Mouse (Mus musculus) frontal cortex, adult 2 months (tissue): ENCODE results near the gene Npb. TPM values are rescaled to one million over a fixed set of nuclear protein-coding genes. Genes with fewer than 3 reads are reported as not detected.
"Not testable (repeated sequence)": the region's sequence is repeated elsewhere in the genome, so short reads cannot be mapped to it uniquely, and the experiment has no call there.

Source experiments
- DNase-seq, 2 experiments: peaks; one replicate each; pipeline ENCODE4 v3.0.0; 2022; ENCODE audit warnings: low spot score in 1 of 2; ENCODE audit errors: extremely low spot score in 1 of 2
- polyA plus RNA-seq: library from polyadenylated mRNA; depleted of rRNA; stranded (reverse); fragments of >200 nt; gene quantifications from 2 replicates; pipeline ENCODE4 v1.2.3, GENCODE M21; 2012

Gene Npb
- polyA plus RNA-seq, 1 experiment: 1.2 TPM

DNA sequence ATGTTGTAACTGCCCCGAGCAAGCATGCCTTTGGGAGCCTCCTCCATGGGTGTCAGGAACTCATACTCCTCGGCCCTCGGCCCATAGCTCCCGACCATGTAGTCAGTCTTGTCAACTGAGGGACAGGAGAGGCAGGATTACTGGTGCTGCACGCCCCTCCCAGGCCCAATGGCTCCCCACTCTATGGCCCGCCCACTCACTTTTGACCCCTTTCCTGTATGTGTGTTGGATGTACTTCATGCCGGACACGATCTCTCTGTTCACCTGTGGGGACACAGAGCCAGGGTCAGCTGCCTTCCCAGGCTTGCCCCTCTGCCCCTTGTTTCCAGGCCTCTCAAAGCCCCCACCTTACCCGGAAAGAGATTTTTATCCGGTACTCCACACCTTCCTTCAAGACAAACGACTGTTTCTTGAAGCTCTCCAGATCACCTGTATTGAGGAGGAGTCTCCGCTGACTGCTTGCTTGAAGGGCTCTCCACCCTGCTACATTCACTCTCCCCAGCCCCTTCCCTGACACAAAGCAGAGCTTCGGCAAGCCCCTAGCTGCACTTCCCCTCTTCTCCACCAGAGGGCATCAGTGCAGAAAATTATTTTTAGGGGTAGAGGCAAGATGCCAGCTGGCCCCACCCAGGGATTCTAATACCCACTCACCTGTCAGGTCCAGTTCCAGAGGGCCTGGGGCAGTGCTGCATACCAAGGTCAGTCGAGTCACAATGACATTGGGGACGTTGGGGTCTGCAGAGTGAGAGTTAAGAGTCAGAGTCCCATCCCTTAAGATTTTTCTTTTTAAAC lies 28.8 kb upstream of the Npb start:
- peak in 1 of 2 experiments; percentile 87 for DNase-seq

DNA sequence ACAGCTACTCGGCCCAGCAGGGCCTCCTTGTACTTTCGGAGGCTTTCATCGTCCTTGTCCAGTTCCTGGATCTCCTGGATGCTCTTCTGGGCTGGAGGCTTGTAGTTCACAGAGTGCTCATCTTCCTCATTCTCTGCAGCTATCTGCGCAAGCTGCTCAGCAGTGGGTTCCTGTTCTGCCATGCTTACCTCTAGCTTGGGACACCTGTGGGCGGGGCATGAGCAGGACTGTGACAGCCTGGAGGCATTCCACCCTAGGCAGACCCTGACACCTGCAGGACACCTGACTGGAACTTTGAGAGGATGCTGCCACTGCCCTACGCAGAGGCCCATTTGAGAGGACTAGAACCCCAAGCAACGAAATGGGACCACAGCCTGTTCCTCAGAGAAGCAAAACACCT lies 28.1 kb upstream of the Npb start:
- DNase-seq: no peak

DNA sequence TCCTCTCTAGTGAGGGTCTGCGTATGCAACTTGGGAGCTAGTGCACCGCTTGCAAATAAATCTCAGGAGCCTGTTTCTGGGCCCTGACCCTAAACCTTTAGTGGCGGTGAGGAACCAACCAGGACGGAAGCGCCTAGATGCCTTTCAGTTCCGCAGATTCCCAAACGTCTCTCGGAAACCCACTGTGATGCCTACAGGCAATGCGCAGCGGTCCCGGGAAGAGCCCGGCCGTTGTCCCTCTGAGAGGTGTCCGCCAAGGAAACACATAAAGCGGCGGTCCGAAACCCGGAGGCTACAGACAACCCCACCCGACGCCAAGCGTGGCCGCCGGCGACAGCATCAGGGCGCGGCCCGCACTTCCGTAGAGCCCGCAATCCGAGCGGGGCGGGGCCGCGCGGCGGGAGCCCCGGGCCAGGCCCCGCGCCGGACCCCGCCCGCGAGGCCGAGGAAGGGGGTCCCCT lies 27.4 kb upstream of the Npb start:
- peak in 1 of 2 experiments; percentile 37 for DNase-seq

DNA sequence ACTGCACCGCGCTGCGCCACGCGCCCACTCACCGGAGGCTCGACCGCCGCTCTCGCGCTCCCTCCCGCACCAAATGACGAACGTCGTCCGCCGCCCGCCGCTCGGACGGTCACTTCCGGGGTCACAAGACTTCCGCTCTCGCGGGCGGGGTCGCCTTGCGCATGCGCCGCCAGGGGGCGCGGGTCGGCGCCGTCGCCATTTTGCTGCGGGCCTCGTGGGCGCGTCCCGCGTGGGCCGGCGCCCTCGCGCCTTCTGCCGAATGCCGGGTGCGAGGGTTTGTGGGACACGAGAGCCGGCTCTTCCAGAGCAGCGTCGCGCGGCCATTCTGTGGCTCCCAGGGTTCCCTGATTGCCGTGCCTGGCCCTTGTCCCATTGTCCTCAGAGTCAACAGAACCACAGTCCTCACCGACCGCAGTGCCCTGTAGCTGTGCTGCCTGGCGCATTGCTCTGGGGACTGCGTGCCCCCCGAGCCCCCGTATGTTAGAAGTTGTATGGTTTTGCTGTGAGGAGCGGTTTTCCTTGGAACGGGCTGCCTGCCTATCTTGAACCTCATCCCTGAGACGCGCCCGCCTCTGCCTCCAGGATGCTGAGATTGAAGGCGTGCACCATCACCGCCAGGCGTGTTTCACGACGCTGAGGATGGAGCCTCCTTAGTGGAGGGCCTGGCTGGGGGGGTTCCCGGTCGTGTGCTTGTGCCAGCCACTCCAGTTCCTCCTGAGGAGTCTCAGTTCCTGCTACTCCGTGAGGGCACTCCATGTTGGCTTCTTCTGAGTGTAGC lies 26.6 kb upstream of the Npb start, which contains the start of gene Arhgdia:
TSS of gene Arhgdia (minus strand) at position 135 of the 778 bp plus-strand sequence.
- DNase-seq: peak; percentile 78 to 92

DNA sequence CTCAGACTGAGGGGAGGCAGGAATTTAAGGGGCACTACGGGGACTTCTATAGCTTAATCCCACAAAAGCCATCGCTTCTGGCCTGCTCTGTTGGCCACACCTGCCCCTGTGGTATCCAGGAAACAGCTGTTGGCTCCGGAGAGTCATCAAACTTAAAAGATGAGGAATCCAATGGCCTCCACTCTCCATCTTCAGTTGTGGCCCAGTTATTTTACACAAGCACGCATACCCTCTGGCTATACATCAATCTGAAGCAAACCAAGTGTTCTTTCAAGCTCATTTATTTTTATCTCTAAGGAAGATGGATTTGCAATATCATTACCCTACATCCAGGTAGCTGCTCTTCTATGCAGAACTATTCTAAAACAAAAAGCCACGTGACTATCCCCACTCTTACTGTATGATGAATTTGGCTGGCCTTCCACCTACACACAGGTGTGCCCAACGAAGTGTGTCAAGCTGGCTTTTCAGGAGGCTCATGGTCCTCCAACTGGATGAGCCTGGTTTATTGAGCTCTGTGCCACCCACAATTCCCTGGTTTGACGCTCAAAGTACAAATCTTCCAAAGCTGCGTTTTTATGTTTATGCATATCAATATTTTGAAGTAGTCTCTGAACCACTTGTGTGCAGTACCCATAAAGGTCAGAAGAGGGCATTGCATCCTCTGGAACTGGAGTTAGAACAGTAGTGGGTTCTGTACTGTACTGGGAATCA lies 25.9 kb upstream of the Npb start:
- peak in 1 of 2 experiments; percentile 39 for DNase-seq

DNA sequence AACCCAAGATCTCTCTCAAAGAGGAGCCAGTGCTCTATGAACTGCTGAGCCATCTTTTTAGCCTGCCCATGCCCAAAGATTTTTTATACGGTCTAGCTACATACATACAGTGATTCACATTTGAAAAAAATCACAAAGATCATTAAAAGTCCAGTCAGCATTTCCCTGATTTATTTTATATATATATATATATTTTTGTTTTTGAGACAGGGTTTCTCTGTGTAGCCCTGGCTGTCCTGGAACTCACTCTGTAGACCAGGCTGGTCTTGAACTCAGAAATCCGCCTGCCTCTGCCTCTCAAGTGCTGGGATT lies 25.3 kb upstream of the Npb start:
- not testable (repeated sequence) for DNase-seq

DNA sequence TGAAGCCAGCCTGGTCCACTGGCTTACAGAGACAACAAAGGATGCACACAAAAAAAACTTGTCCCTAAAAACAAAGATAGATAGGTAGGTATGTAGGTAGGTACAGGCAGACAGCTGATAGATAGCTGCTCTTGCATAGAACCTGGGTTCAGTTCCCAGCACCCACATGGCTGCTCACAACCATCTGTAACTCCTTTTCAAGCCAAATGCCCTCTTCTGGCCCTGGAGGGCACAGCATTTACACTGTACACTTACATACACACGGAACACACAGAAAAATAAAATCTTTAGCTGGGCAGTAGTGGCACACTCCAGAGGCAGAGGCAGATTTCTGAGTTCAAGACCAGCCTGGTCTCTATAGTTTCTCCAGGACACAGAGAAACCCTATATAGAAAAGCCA lies 24.3 kb upstream of the Npb start:
- no peak for DNase-seq

DNA sequence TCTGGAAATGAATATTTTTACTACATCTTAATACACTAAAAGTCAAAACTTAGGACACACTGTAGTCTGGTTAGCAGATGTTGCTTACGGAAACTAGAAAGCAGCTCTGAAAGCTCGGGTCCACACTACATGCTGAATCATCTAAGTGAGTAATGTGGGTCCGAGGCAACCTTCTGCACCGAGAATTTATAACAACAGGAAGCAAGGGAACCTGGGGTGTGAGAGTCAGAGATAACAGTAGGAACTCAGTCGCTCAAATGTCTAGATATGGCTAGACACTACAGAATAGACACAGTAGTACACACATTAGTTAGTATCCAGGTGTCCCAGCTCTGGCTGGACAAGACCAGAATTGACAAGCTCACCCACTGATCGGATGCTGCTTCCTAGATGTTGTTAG lies 19.7 kb upstream of the Npb start:
- DNase-seq: no peak

DNA sequence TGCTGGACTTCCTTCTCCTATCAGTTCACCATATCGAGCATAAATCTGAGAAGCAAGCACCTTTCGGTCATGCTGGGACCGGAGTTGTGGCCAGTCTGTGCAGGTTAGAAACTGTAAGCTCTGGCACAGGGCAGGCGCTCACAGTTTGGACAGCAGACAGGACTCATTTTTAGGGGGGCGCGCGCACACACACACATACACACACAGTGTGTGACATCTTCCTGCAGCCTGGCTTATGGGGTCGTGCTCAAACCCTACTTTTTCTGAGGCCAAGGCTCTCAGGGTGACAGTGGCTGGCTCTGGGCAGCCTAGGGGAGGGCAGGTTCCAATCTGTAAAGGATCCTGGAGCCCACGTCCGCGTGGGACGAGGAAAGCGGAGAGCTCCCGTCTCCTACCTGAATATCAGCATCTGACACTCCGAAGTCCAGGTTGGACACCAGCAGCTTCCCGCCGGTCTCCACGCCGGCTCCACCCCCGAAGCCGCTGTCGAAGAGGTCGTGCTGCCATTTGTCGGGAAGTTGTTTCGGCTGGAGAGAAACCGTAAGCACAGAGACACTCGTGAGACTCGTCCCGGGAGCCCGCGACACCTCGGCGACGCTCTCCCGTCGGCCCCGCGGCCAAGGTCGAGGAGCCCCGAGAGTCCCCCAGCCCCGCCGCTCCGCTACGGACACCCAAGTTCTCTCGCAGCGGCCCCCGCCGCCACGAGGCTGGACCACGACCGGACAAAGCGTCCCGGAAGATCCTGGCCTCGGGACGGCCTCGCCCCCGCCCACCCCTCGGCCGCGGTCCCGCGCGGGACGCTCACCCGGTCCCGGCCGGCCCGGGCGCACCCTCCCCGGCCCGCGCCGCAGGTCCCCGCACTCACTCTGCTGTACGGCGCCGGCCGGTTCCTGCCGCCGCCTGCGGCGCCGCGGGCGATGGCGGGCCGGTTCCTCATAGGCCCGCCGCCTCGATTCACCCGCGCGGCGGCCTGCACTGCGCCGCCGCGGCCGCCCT lies 10.7 kb upstream of the Npb start:
- no peak for DNase-seq

DNA sequence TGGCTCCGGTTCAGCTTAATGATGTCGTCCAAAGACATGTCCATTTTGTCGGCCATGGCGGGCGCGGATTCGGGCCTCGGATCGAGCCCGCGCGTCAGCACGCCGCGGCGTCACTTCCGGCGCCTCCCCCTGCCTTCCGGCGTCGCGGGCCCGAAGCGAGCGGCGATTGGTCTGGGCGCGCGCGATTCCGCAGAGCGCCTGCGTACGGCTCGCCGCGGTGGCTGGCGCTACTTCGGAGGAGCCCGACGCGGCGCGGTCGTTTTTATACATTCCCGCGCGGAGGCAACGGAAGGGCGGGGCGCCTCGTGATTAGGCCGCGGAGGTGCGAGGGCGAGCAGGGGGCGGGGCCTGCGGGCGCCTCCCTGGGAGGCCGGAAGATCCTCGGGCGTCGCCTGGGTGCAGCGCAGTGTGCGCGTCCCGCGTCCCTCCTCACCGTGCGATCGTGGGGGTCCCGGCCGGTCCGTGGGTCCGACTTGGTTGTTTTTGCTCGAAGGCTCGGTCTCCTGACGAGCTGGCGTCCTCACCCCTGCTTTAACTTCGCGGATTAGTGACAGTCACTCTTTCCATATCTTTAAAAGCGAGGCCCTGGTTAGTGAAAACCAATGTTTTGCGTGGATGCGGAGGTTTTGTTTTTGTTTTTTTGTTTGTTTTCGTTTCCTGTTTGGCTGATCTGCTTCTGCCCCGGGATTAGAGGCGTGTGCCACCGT lies 9.8 kb upstream of the Npb start, which contains the start of the genes Alyref and Anapc11:
TSS of gene Alyref (minus strand) at position 83 of the 707 bp plus-strand sequence.
TSS of gene Anapc11 (plus strand) at position 139 of the 707 bp plus-strand sequence.
- DNase-seq: peak; percentile 78 to 91

DNA sequence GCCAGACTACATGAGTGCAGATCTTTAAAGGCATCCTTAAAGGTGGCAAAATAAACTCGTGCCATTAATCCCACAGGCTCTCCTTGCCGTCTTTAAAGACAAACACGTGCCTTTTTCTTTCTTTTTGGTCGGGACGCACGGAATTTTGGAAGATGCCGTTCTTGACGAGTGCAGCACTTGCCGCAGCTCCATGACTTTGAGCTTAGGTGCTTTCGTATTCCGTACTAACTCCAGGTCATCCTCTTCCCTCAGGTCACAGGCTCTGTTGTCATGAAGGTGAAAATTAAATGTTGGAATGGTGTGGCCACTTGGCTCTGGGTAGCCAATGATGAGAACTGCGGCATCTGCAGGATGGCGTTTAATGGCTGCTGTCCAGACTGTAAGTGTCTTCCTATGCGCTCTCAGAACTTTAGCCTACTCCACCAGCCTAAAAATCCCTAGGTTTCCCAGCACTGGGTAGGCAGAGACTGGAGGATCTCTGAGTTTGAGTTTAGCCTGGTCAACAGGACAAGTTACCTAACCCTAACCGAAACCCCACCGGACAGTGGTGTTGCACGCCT lies 9.2 kb upstream of the Npb start:
- no peak for DNase-seq

DNA sequence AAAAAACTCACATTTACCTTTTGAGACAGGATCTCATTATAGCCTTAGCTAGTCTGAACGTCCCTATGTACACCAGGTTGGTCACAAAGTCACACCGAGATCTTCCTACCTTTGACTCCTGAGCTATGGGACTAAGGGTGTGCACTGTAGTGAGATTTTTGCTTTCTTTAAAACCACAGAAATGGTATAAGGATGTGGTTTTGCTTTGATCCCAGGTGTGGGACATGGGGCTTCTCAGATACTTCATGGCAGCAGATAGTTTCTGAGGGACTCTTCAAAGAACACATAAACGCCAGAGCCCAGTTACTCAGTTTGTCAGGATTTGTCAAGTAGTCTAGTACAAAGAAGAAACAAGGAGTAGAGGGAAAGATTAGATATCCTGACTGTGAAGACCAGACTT lies 7.6 kb upstream of the Npb start:
- no peak for DNase-seq

DNA sequence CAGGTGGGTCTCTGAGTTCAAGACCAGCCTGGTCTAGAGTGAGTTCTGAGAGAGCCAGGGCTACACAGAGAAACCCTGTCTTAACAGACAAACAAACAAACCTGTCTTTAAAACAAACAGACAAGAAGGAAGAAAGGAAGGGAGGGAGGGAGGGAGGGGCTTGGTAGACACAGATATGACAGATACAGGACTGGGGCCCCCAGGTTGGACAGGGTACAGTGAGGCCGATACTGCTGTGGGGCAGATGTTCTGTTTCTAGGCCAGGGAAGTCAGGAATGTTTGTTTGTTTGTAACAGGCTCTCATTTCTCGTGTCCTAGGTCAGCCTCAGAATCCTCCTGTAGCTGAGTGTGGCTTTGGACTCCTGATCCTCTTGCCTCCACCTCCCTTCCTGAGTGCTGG lies 4.7 kb upstream of the Npb start:
- DNase-seq: no peak

DNA sequence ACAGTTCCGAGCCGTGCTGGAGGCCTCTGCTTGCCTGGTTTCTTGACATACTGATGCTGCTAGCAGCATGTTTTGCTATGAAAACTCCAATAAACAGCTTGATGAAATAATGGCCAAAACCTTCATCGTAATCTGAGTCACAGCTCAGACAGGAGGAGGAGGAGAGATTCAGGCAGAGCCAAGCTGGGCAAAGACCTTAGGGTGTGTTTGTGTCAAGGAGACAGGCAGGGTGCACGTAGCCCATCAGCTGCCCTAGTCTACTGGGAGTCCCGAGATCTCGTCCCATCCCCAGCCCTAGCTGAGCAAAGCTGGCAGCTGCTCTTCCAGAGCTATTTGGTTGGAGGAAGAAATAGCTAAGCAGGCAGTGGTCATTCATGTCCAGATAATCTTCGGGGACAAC lies 2.6 kb upstream of the Npb start:
- DNase-seq: no peak

DNA sequence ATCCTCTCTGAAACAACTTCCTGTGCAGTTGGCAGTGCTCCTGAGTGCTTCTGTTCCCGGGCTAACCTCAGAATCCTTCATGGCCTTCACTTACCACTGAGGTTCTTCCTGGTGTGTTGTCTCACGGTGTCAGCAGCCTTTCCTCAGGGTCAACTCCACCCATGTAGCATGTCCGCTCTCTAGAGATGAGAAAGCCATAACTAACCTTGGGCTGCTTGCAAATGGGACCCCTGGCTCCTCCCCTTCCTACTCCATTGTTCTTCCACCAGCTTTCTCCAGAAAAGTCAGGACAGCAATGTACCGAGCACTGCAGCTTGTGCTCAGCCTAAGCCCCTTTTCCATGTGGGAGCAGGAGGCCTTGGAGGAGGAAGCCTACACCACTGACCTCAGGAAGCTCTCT lies 1.5 kb upstream of the Npb start:
- DNase-seq: no peak

DNA sequence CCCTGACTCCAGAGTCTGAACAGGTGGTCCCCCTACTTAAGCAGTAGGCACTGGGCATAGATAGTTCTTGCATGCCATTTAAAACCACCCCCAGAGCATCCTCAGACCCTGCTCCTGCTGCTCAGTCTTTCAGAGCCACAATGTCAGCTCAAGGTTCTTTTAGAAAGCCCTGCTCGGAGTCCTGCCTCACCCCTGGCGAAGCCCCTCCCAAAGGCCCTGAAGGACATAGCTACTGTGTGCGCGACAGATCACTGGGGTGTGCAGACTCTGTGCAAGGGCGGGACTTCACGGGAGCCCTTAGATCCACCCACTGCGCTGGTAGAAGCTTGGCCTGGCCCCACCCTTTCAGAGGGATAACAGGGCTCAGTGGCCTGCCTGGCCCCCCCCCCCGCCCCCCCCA lies 973 bp downstream of the Npb start:
- DNase-seq: no peak

DNA sequence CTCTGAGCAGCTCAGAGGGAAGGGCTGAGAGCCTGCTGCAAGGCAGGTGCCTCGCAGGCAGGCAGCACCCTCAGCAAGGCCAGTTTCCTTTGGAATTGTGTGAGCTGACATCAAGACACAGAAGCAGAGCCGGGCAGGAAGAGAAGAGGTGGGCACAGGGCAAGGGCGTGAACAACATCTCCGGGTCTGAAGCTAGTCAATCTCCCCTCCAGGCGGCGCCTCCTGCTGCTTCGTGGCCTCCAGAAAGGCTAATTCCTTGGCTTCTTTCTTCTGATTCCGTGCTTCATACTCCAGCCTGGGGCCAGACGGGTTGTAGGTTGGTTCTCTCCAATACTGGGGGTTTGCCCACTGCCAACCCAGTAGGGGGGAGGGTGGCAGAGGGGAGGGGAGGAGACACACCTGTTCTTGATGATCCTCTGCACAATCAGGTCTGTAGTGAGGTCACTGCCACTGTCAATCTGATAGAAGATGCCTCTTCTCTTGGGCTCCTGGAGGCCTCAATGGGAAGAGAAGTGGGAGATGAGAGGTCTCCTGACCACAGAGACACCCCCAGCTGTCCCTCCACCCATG lies 2.3 kb downstream of the Npb start:
- DNase-seq: no peak

DNA sequence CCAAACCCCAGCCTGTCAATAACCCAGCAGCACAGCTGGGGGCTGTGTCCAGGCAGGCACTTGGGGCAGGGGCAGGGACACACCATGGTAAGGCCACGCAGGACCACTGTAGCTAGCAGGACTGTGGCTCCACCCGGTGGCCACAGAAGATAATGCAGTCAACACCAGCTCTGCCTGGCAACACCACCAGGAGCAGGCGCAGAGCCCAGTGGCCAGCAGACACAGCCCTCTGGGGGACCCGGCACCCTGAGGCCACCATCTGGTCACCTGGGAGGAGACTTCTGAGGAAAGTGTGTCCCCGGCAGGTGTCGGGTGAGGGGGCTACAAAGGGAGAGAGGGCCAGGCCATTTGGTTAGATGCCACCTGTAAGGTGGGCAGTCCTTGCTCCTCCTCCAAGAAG lies 4.5 kb downstream of the Npb start:
- peak in 1 of 2 experiments; percentile 75 for DNase-seq
